Mouse (Mus musculus): ENCODE measurements around the gene Natd1. TPM values are rescaled to one million over a fixed set of nuclear protein-coding genes. Genes with fewer than 3 reads are reported as not detected.
A peak's percentile ranks its signal among the peaks of the same experiment; 100 is the strongest.

Gene Natd1
- polyA plus RNA-seq, 1 experiment from 2014 or later, result 14.7 TPM

GRCm38 (mm10) chr11:60952362-60952761 is 37.8 kb upstream of the Natd1 start:
- Histone ChIP-seq H3K27ac (ENCODE audit: low read length) (no peak overlapping the region), H3K9ac (replicated peaks; ENCODE audit: low read depth, low read length) (no peak overlapping the region), H3K4me3 (ENCODE audit: low read depth, low read length) (no peak overlapping the region), H3K4me1 (ENCODE audit: control insufficient read depth, insufficient read depth, low read length) (no peaks in the 10 kb centered on the region), H3K9me3 (ENCODE audit: control insufficient read depth, low read depth, low read length) (no peaks in the 10 kb centered on the region), H3K36me3 (ENCODE audit: control insufficient read depth, insufficient read depth, low read length) (peaks cover 42% of the 10 kb centered on the region), H3K4me2 (replicated peaks; ENCODE audit: low read depth, low read length) (no peak overlapping the region), H3K27me3 (ENCODE audit: control insufficient read depth, insufficient read depth, low read length) (no peaks in the 10 kb centered on the region)
- no peak for ATAC-seq (ENCODE audit: insufficient number of reproducible peaks, insufficient read depth, low FRiP score, low read depth)
- WGBS, result 84% methylated on average over 3 of the region's 3 CpGs

- ATAC-seq (ENCODE audit: insufficient number of reproducible peaks, insufficient read depth, low FRiP score, low read depth), result no peak
- H3K9ac ChIP-seq (replicated peaks; ENCODE audit: low read depth, low read length), result no peak overlapping the region
- 89% methylated on average over 5 of the region's 5 CpGs for WGBS
Observed at GRCm38 (mm10) chr11:60951896-60952295, 37.3 kb upstream of the Natd1 start.

GRCm38 (mm10) chr11:60945003-60945402 is 30.5 kb upstream of the Natd1 start:
- 82% methylated on average over 4 of the region's 4 CpGs for WGBS
- H3K27ac ChIP-seq (ENCODE audit: low read length), result no peak overlapping the region
- H3K4me2 ChIP-seq (replicated peaks; ENCODE audit: low read depth, low read length), result no peak overlapping the region
- H3K9ac ChIP-seq (replicated peaks; ENCODE audit: low read depth, low read length), result no peak overlapping the region
- no peak overlapping the region for H3K4me3 ChIP-seq (ENCODE audit: low read depth, low read length)
- no peaks in the 10 kb centered on the region for H3K9me3 ChIP-seq (ENCODE audit: control insufficient read depth, low read depth, low read length)
- peaks cover 13% of the 10 kb centered on the region for H3K4me1 ChIP-seq (ENCODE audit: control insufficient read depth, insufficient read depth, low read length)
- peaks cover 57% of the 10 kb centered on the region for H3K36me3 ChIP-seq (ENCODE audit: control insufficient read depth, insufficient read depth, low read length)
- H3K27me3 ChIP-seq (ENCODE audit: control insufficient read depth, insufficient read depth, low read length), result no peaks in the 10 kb centered on the region
- ATAC-seq (ENCODE audit: insufficient number of reproducible peaks, insufficient read depth, low FRiP score, low read depth), result no peak

More at GRCm38 (mm10) chr11:60951896-60952295, 37.3 kb upstream of the Natd1 start:
- Histone ChIP-seq H3K27me3 (ENCODE audit: control insufficient read depth, insufficient read depth, low read length) (no peaks in the 10 kb centered on the region), H3K36me3 (ENCODE audit: control insufficient read depth, insufficient read depth, low read length) (peaks cover 46% of the 10 kb centered on the region), H3K4me3 (ENCODE audit: low read depth, low read length) (no peak overlapping the region), H3K4me2 (replicated peaks; ENCODE audit: low read depth, low read length) (no peak overlapping the region), H3K4me1 (ENCODE audit: control insufficient read depth, insufficient read depth, low read length) (no peaks in the 10 kb centered on the region), H3K27ac (ENCODE audit: low read length) (no peak overlapping the region), H3K9me3 (ENCODE audit: control insufficient read depth, low read depth, low read length) (no peaks in the 10 kb centered on the region)

- Histone ChIP-seq H3K4me1 (ENCODE audit: control insufficient read depth, insufficient read depth, low read length) (peaks cover 13% of the 10 kb centered on the region), H3K27me3 (ENCODE audit: control insufficient read depth, insufficient read depth, low read length) (no peaks in the 10 kb centered on the region), H3K9ac (replicated peaks; ENCODE audit: low read depth, low read length) (no peak overlapping the region), H3K4me3 (ENCODE audit: low read depth, low read length) (no peak overlapping the region), H3K9me3 (ENCODE audit: control insufficient read depth, low read depth, low read length) (no peaks in the 10 kb centered on the region), H3K36me3 (ENCODE audit: control insufficient read depth, insufficient read depth, low read length) (peaks cover 36% of the 10 kb centered on the region; the same call in 1 of the 2 replicates), H3K4me2 (replicated peaks; ENCODE audit: low read depth, low read length) (no peak overlapping the region), H3K27ac (ENCODE audit: low read length) (no peak overlapping the region)
- ATAC-seq (ENCODE audit: insufficient number of reproducible peaks, insufficient read depth, low FRiP score, low read depth), result no peak
- 89% methylated on average over 9 of the region's 9 CpGs for WGBS
Observed at GRCm38 (mm10) chr11:60942263-60943015, 27.9 kb upstream of the Natd1 start.

- Histone ChIP-seq H3K4me2 (replicated peaks; ENCODE audit: low read depth, low read length) (no peak overlapping the region), H3K4me1 (ENCODE audit: control insufficient read depth, insufficient read depth, low read length) (peaks cover 13% of the 10 kb centered on the region), H3K27me3 (ENCODE audit: control insufficient read depth, insufficient read depth, low read length) (no peaks in the 10 kb centered on the region), H3K4me3 (ENCODE audit: low read depth, low read length) (no peak overlapping the region), H3K9me3 (ENCODE audit: control insufficient read depth, low read depth, low read length) (no peaks in the 10 kb centered on the region), H3K9ac (replicated peaks; ENCODE audit: low read depth, low read length) (no peak overlapping the region), H3K36me3 (ENCODE audit: control insufficient read depth, insufficient read depth, low read length) (peaks cover 26% of the 10 kb centered on the region; the same call in 1 of the 2 replicates), H3K27ac (ENCODE audit: low read length) (peak overlapping the region; percentile 56; the same call in 1 of the 2 replicates)
- peak; percentile 77 for ATAC-seq (ENCODE audit: insufficient number of reproducible peaks, insufficient read depth, low FRiP score, low read depth)
- WGBS, result 10% methylated on average over 9 of the region's 9 CpGs
Observed at GRCm38 (mm10) chr11:60941370-60941769, 26.8 kb upstream of the Natd1 start.

- Histone ChIP-seq H3K9ac (replicated peaks; ENCODE audit: low read depth, low read length) (no peak overlapping the region), H3K27ac (ENCODE audit: low read length) (0 out of 2 replicates have a peak overlapping the region, but pooled peaks have one; percentile 56), H3K9me3 (ENCODE audit: control insufficient read depth, low read depth, low read length) (no peaks in the 10 kb centered on the region), H3K27me3 (ENCODE audit: control insufficient read depth, insufficient read depth, low read length) (no peaks in the 10 kb centered on the region), H3K4me2 (replicated peaks; ENCODE audit: low read depth, low read length) (no peak overlapping the region), H3K4me3 (ENCODE audit: low read depth, low read length) (no peak overlapping the region), H3K36me3 (ENCODE audit: control insufficient read depth, insufficient read depth, low read length) (peaks cover 24% of the 10 kb centered on the region; the same call in 1 of the 2 replicates), H3K4me1 (ENCODE audit: control insufficient read depth, insufficient read depth, low read length) (peaks cover 13% of the 10 kb centered on the region)
- WGBS, result 79% methylated on average over 5 of the region's 5 CpGs
- ATAC-seq (ENCODE audit: insufficient number of reproducible peaks, insufficient read depth, low FRiP score, low read depth), result no peak
Observed at GRCm38 (mm10) chr11:60940501-60940900, 26.0 kb upstream of the Natd1 start.

- Histone ChIP-seq H3K27ac (ENCODE audit: low read length) (no peak overlapping the region), H3K36me3 (ENCODE audit: control insufficient read depth, insufficient read depth, low read length) (peaks cover 20% of the 10 kb centered on the region; the same call in 1 of the 2 replicates), H3K4me3 (ENCODE audit: low read depth, low read length) (no peak overlapping the region), H3K9me3 (ENCODE audit: control insufficient read depth, low read depth, low read length) (no peaks in the 10 kb centered on the region), H3K4me1 (ENCODE audit: control insufficient read depth, insufficient read depth, low read length) (peaks cover 20% of the 10 kb centered on the region), H3K9ac (replicated peaks; ENCODE audit: low read depth, low read length) (no peak overlapping the region), H3K4me2 (replicated peaks; ENCODE audit: low read depth, low read length) (no peak overlapping the region), H3K27me3 (ENCODE audit: control insufficient read depth, insufficient read depth, low read length) (no peaks in the 10 kb centered on the region)
- 93% methylated on average over 3 of the region's 3 CpGs for WGBS
- no peak for ATAC-seq (ENCODE audit: insufficient number of reproducible peaks, insufficient read depth, low FRiP score, low read depth)
Observed at GRCm38 (mm10) chr11:60939487-60939886, 24.9 kb upstream of the Natd1 start.

GRCm38 (mm10) chr11:60937611-60938010 is 23.1 kb upstream of the Natd1 start:
- peaks cover 37% of the 10 kb centered on the region for H3K4me1 ChIP-seq (ENCODE audit: control insufficient read depth, insufficient read depth, low read length)
- no peak overlapping the region for H3K4me3 ChIP-seq (ENCODE audit: low read depth, low read length)
- no peak overlapping the region for H3K27ac ChIP-seq (ENCODE audit: low read length)
- no peak overlapping the region for H3K9ac ChIP-seq (replicated peaks; ENCODE audit: low read depth, low read length)
- H3K36me3 ChIP-seq (ENCODE audit: control insufficient read depth, insufficient read depth, low read length), result peaks cover 5% of the 10 kb centered on the region; the same call in 1 of the 2 replicates
- H3K27me3 ChIP-seq (ENCODE audit: control insufficient read depth, insufficient read depth, low read length), result no peaks in the 10 kb centered on the region
- ATAC-seq (ENCODE audit: insufficient number of reproducible peaks, insufficient read depth, low FRiP score, low read depth), result no peak
- 73% methylated on average over 3 of the region's 3 CpGs for WGBS
- no peaks in the 10 kb centered on the region for H3K9me3 ChIP-seq (ENCODE audit: control insufficient read depth, low read depth, low read length)
- no peak overlapping the region for H3K4me2 ChIP-seq (replicated peaks; ENCODE audit: low read depth, low read length)

All from stomach, embryonic 14.5 days (tissue).